Mouse (Mus musculus): ENCODE data around the gene Sbds.

GRCm38 (mm10) chr5:130263454-130263853 is 8.1 kb upstream of the Sbds start:
- TF ChIP-seq CTCF (IDR thresholded peaks at IDR 0.05; ENCODE audit: low read depth) (peak; percentile 39), EP300 (IDR thresholded peaks at IDR 0.05; ENCODE audit: low read depth) (no peak)
